Mouse (Mus musculus) C2C12 (cell line): ENCODE data around the gene Pgghg. TPM values are rescaled to one million over a fixed set of nuclear protein-coding genes. Genes with fewer than 3 reads are reported as not detected.
"Not testable (repeated sequence)": the region's sequence is repeated elsewhere in the genome, so short reads cannot be mapped to it uniquely, and the experiment has no call there.

Experiments
- H3K27me3 ChIP-seq: one replicate; pipeline ENCODE4 v1.6.1; 2011; ENCODE audit not compliant: control insufficient read depth, insufficient read depth, insufficient read length
- H3K36me3 ChIP-seq: one replicate; pipeline ENCODE4 v1.6.1; 2011; ENCODE audit not compliant: control insufficient read depth, insufficient read depth
- H3K4me3 ChIP-seq: one replicate; pipeline ENCODE4 v1.5.1; 2011; ENCODE audit warnings: mild to moderate bottlenecking, control low read depth; ENCODE audit not compliant: poor library complexity, insufficient read depth, severe bottlenecking
- H3K79me2 ChIP-seq: one replicate; pipeline ENCODE4 v1.6.1; 2011; ENCODE audit not compliant: control insufficient read depth, insufficient read depth
- H3K79me3 ChIP-seq: one replicate; pipeline ENCODE4 v1.6.1; 2011; ENCODE audit warnings: low read depth, control low read depth
- H3ac ChIP-seq: one replicate; pipeline ENCODE3; 2011; ENCODE audit warnings: low read depth; ENCODE audit not compliant: control insufficient read depth, insufficient read length
- CEBPB ChIP-seq: IDR thresholded peaks from one replicate; pipeline ENCODE4 v1.6.1; 2011; ENCODE audit warnings: low read depth, mild to moderate bottlenecking, control low read depth, moderate library complexity
- CTCF ChIP-seq: IDR thresholded peaks from one replicate; pipeline ENCODE4 v1.5.1; 2011; ENCODE audit not compliant: control insufficient read depth, insufficient read depth, insufficient read length
- FOSL1 ChIP-seq: IDR thresholded peaks from one replicate; pipeline ENCODE4 v1.8.0; 2011; ENCODE audit warnings: mild to moderate bottlenecking, low read length; ENCODE audit not compliant: poor library complexity, insufficient read depth, severe bottlenecking
- MAX ChIP-seq: IDR thresholded peaks from one replicate; pipeline ENCODE4 v1.6.1; 2011; ENCODE audit warnings: mild to moderate bottlenecking, control low read depth
- MYOD1 ChIP-seq: IDR thresholded peaks from one replicate; pipeline ENCODE4 v1.6.1; 2011; ENCODE audit warnings: low read depth; ENCODE audit not compliant: control insufficient read depth, insufficient read length
- MYOG ChIP-seq: IDR thresholded peaks from one replicate; pipeline ENCODE4 v1.6.1; 2011; ENCODE audit not compliant: control insufficient read depth, insufficient read length; ENCODE audit errors: extremely low read depth
- USF1 ChIP-seq: IDR thresholded peaks from one replicate; pipeline ENCODE4 v1.6.1; 2011; ENCODE audit warnings: low read depth, mild to moderate bottlenecking, control low read depth, moderate library complexity
- polyA plus RNA-seq: library from polyadenylated mRNA; unstranded; fragments of >200 nt; fragmentation: generic; extraction: Trizol; gene quantifications from one replicate; pipeline ENCODE4 v1.2.1, GENCODE M21; 2012; ENCODE audit warnings: missing spikeins

The Pgghg gene
- polyA plus RNA-seq, 1 experiment = 12.2 TPM

GRCm38 (mm10) chr7:140962733-140963132 is 21.5 kb downstream of the Pgghg start:
- no peaks in the 10 kb centered on the region for H3K79me3 ChIP-seq
- no peaks in the 10 kb centered on the region for H3K27me3 ChIP-seq
- no peak overlapping the region for H3ac ChIP-seq
- H3K79me2 ChIP-seq = no peaks in the 10 kb centered on the region
- H3K36me3 ChIP-seq = no peaks in the 10 kb centered on the region
- H3K4me3 ChIP-seq = no peak overlapping the region
- TF ChIP-seq MYOD1 = no peak
- TF ChIP-seq MAX = no peak
- TF ChIP-seq USF1 = no peak
- TF ChIP-seq MYOG = no peak
- TF ChIP-seq CEBPB = no peak
- no peak for TF ChIP-seq FOSL1
- TF ChIP-seq CTCF = no peak

GRCm38 (mm10) chr7:140966921-140967320 is 25.7 kb downstream of the Pgghg start, which contains the start of gene Ifitm1:
TSS of gene Ifitm1 (plus strand) at chr7:140967221.
- Histone ChIP-seq H3K27me3 (no peaks in the 10 kb centered on the region), H3K79me2 (peaks cover 11% of the 10 kb centered on the region), H3K79me3 (peaks cover 2% of the 10 kb centered on the region), H3ac (no peak within 1 kb of the TSS), H3K36me3 (no peaks in the 10 kb centered on the region), H3K4me3 (no peak within 1 kb of the TSS)
- TF ChIP-seq MYOG (no peak), MYOD1 (no peak), CTCF (no peak), FOSL1 (no peak), CEBPB (no peak), USF1 (no peak), MAX (no peak)

DNA sequence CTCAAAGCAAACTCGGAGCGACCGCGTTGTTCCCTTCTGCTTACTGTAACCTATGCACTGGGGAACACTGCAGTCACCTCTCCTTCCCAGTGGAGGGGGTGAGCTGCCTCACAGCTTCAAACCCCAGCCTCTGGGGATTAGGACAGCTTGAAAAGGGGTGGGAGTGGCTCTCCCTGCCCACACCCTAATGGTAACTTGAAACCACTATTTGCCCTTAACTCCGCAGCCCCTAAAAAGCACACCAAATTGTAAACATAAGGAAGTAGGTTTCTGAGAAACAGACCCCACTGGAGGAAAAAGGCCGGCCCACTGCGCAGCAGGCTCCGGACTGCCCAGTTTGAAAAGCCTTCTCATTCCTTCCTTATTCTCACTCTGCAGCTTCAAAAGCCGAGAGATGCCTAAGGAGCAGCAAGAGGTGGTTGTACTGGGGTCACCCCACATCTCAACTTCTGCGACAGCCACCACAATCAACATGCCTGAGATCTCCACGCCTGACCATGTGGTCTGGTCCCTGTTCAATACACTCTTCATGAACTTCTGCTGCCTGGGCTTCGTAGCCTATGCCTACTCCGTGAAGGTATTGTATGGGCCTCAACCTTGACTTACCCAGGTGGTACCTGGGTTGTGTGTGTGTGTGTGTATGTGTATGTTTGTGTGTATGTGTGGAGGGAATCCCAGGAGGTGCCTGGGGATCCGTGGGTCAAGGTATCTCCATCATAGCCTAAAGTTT is 26.8 kb downstream of the Pgghg start:
- no peak for TF ChIP-seq CEBPB
- TF ChIP-seq MYOD1 = no peak
- no peak for TF ChIP-seq USF1
- no peak for TF ChIP-seq CTCF
- peaks cover 11% of the 10 kb centered on the region for H3K79me2 ChIP-seq
- no peak overlapping the region for H3K4me3 ChIP-seq
- no peak overlapping the region for H3ac ChIP-seq
- no peaks in the 10 kb centered on the region for H3K27me3 ChIP-seq
- H3K79me3 ChIP-seq = peaks cover 2% of the 10 kb centered on the region
- no peaks in the 10 kb centered on the region for H3K36me3 ChIP-seq

DNA sequence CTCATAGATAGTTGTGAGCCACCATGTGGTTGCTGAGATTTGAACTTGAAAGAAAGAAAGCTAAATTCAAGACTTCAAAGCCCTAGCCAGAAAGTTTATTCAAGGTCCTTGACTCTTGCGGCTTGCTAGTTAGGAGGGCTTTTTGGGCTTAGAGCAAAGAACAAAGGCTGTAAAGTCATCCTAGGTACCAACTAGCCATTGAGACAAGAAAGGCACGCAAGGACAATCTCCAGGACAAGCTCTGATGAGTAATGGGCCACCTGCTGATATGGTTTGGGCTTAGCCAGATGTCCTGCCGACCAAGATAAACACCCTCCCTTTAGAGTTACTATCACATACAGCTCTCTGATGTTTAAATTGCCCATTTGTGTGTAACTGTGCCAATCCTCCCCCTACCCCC is 27.5 kb downstream of the Pgghg start:
- H3K4me3 ChIP-seq = not testable (repeated sequence)

DNA sequence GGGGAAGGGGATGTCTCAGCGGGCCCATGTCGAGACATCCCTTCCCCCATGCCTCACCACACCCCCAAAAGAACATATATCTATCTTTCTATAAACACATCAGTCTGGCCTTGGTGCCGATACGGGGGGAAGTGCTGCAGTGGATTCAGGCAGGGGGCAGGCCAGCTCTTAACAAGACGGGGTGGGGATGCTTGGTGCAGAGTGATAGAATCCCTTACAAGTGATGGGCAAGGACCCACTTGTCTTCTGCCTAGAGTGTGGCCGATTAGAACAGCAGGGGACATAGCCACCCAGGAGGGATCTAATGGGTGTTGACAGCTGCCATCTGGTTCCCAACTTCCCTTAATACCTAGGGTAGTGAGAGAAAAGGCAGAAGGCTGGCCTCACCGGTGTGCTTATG is 29.7 kb downstream of the Pgghg start:
- peaks cover 11% of the 10 kb centered on the region for H3K79me2 ChIP-seq

More for the DNA sequence above, 27.5 kb downstream of the Pgghg start:
- H3ac ChIP-seq, H3K79me3 ChIP-seq, H3K27me3 ChIP-seq, H3K36me3 ChIP-seq: not testable (repeated sequence)
- peak; percentile 5 for TF ChIP-seq MYOD1
- H3K79me2 ChIP-seq = peaks cover 11% of the 10 kb centered on the region

DNA sequence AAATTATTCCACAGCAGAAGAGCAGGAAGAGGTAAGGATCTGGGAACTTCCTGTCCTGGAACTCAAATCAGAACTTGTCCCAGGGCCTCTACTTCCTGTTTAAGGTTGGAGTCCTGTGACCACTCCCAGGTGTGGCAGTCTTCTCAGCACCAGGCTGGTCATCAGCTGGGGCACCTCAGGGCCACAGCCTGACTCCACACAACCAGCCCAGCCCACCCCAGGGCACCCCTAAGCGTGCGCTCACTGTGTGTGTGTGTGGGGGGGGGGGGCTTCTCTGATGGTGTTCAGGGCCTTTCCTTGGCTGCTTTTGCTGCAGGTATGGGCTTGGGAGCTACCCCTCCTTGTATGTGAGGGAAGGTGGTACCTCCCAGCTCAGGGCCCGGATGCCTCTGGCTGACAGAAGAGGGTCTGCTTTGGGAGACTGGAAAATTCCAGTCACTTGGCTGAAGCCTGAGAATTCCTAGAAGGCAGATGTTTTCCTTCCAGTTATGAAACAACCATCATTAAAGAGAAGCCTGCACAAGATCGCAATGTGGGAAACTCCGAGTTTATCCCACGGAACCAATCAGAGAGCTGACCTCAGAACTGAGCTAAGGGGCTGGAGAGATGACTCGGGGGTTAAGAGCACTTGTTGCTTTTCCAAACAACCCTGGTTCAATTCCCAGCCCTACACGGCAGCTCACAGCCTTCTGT is 30.4 kb downstream of the Pgghg start:
- H3K27me3 ChIP-seq = no peaks in the 10 kb centered on the region
- H3K79me3 ChIP-seq = peaks cover 2% of the 10 kb centered on the region
- no peaks in the 10 kb centered on the region for H3K36me3 ChIP-seq
- H3K79me2 ChIP-seq = peaks cover 11% of the 10 kb centered on the region
- H3ac ChIP-seq = no peak overlapping the region
- no peak overlapping the region for H3K4me3 ChIP-seq
- TF ChIP-seq MAX (no peak), CEBPB (no peak), FOSL1 (no peak), CTCF (no peak)

More for the DNA sequence above, 29.7 kb downstream of the Pgghg start:
- Histone ChIP-seq H3K79me3 (peaks cover 2% of the 10 kb centered on the region), H3K4me3 (no peak overlapping the region), H3K27me3 (no peaks in the 10 kb centered on the region), H3K36me3 (no peaks in the 10 kb centered on the region), H3ac (no peak overlapping the region)
- no peak for TF ChIP-seq MAX
- TF ChIP-seq MYOG = no peak
- no peak for TF ChIP-seq CEBPB
- TF ChIP-seq MYOD1 = no peak
- TF ChIP-seq USF1 = no peak
- no peak for TF ChIP-seq FOSL1
